Mouse (Mus musculus) thymus, adult 2 months (tissue): ENCODE results near the gene Fkbpl. TPM values are rescaled to one million over a fixed set of nuclear protein-coding genes. Genes with fewer than 3 reads are reported as not detected.

Source experiments
- DNase-seq: peaks from one replicate; pipeline ENCODE4 v3.0.0; 2021
- H3K27ac ChIP-seq: fragments of 200-500 bp; 2 replicates; pipeline ENCODE4 v1.5.1; 2012; ENCODE audit warnings: low read length, control low read depth; ENCODE audit not compliant: control insufficient read depth, insufficient read depth
- H3K27me3 ChIP-seq: fragments of 200-500 bp; 2 replicates; pipeline ENCODE4 v1.6.1; 2012; ENCODE audit warnings: mild to moderate bottlenecking, low read length, moderate library complexity, mixed read lengths; ENCODE audit not compliant: control insufficient read depth, insufficient read depth
- H3K36me3 ChIP-seq: fragments of 200-500 bp; 2 replicates; pipeline ENCODE4 v1.6.1; 2012; ENCODE audit warnings: mild to moderate bottlenecking, low read length, moderate library complexity; ENCODE audit not compliant: control insufficient read depth, insufficient read depth
- H3K4me1 ChIP-seq: fragments of 200-500 bp; replicated peaks from 2 replicates; pipeline ENCODE4 v1.6.1; 2012; ENCODE audit warnings: low read length; ENCODE audit not compliant: control insufficient read depth, insufficient read depth
- H3K4me3 ChIP-seq: fragments of 200-500 bp; 2 replicates; pipeline ENCODE4 v1.5.1; 2012; ENCODE audit warnings: mild to moderate bottlenecking, low read length, control low read depth, moderate library complexity; ENCODE audit not compliant: control insufficient read depth, insufficient read depth
- CTCF ChIP-seq: fragments of 200-500 bp; IDR thresholded peaks from 2 replicates; pipeline ENCODE4 v1.5.1; 2012; ENCODE audit warnings: mild to moderate bottlenecking, control low read depth, low read length, moderate library complexity, borderline replicate concordance; ENCODE audit not compliant: control insufficient read depth, poor library complexity, insufficient read depth; ENCODE audit errors: extremely low read depth
- POLR2A ChIP-seq: fragments of 200-500 bp; IDR thresholded peaks from 2 replicates; pipeline ENCODE4 v1.6.1; 2012; ENCODE audit warnings: mild to moderate bottlenecking, low read length, control low read depth, moderate library complexity; ENCODE audit not compliant: control insufficient read depth, poor library complexity, insufficient read depth; ENCODE audit errors: extremely low read depth
- WGBS: fragments of 180-500 bp; shearing (Covaris S2); methylation state at CpG from one replicate; pipeline ENCODE4 v1.1.7; 2018; 5-methylcytosine and 5-hydroxymethylcytosine counted together
- polyA plus RNA-seq: library from polyadenylated mRNA; depleted of rRNA; stranded (reverse); fragments of >200 nt; gene quantifications from 2 replicates; pipeline ENCODE4 v1.2.3, GENCODE M21; 2012

Gene Fkbpl
- polyA plus RNA-seq, 1 experiment = 3.4 TPM

GRCm38 (mm10) chr17:34613054-34613645, 31.4 kb upstream of the Fkbpl start:
- 89% methylated on average over 11 of the region's 11 CpGs for WGBS
- no peak overlapping the region for H3K4me3 ChIP-seq
- H3K36me3 ChIP-seq = peaks cover 31% of the 10 kb centered on the region
- H3K27ac ChIP-seq = no peak overlapping the region
- no peaks in the 10 kb centered on the region for H3K27me3 ChIP-seq
- no peak for TF ChIP-seq POLR2A
- DNase-seq = no peak
- H3K4me1 ChIP-seq = peaks cover 8% of the 10 kb centered on the region

GRCm38 (mm10) chr17:34613830-34614229, 30.7 kb upstream of the Fkbpl start:
- Histone ChIP-seq H3K27ac (no peak overlapping the region), H3K4me1 (0 out of 2 replicates have a peak, but pooled peaks cover under 1% of the 10 kb centered on the region), H3K4me3 (no peak overlapping the region), H3K27me3 (no peaks in the 10 kb centered on the region), H3K36me3 (peaks cover 31% of the 10 kb centered on the region)
- TF ChIP-seq POLR2A (no peak), CTCF (no peak)
- no peak for DNase-seq
- 93% methylated on average over 10 of the region's 10 CpGs for WGBS

GRCm38 (mm10) chr17:34615871-34616270, 28.7 kb upstream of the Fkbpl start, which contains the start of gene Egfl8:
Egfl8 (minus strand) TSS chr17:34615971.
- H3K36me3 ChIP-seq = peaks cover 34% of the 10 kb centered on the region
- H3K27me3 ChIP-seq = no peaks in the 10 kb centered on the region
- TF ChIP-seq CTCF (no peak), POLR2A (no peak)
- DNase-seq = no peak
- whole genome bisulfite sequencing = 92% methylated on average over 6 of the region's 6 CpGs
- H3K4me3 ChIP-seq = no peak within 1 kb of the TSS
- H3K27ac ChIP-seq = no peak within 1 kb of the TSS
- H3K4me1 ChIP-seq = no peaks in the 10 kb centered on the region

GRCm38 (mm10) chr17:34618999-34619398, 25.6 kb upstream of the Fkbpl start:
- Histone ChIP-seq H3K36me3 (peaks cover 34% of the 10 kb centered on the region), H3K4me1 (no peaks in the 10 kb centered on the region), H3K27me3 (no peaks in the 10 kb centered on the region), H3K27ac (no peak overlapping the region), H3K4me3 (no peak overlapping the region)
- DNase-seq = peak; percentile 86
- TF ChIP-seq CTCF (no peak), POLR2A (no peak)
- WGBS = 13% methylated on average over 6 of the region's 6 CpGs

GRCm38 (mm10) chr17:34621006-34621405, 23.6 kb upstream of the Fkbpl start:
- H3K36me3 ChIP-seq = peaks cover 33% of the 10 kb centered on the region
- TF ChIP-seq POLR2A (no peak), CTCF (no peak)
- H3K27ac ChIP-seq = no peak overlapping the region
- 95% methylated on average over 8 of the region's 8 CpGs for WGBS
- no peaks in the 10 kb centered on the region for H3K27me3 ChIP-seq
- no peak overlapping the region for H3K4me3 ChIP-seq
- no peak for DNase-seq
- H3K4me1 ChIP-seq = no peaks in the 10 kb centered on the region

GRCm38 (mm10) chr17:34623161-34623560, 21.4 kb upstream of the Fkbpl start:
- TF ChIP-seq POLR2A (no peak), CTCF (no peak)
- peaks cover 23% of the 10 kb centered on the region for H3K36me3 ChIP-seq
- no peak overlapping the region for H3K27ac ChIP-seq
- peaks cover 9% of the 10 kb centered on the region for H3K4me1 ChIP-seq
- no peak for DNase-seq
- 92% methylated on average over 9 of the region's 9 CpGs for WGBS
- no peak overlapping the region for H3K4me3 ChIP-seq
- no peaks in the 10 kb centered on the region for H3K27me3 ChIP-seq

GRCm38 (mm10) chr17:34624981-34625380, 19.6 kb upstream of the Fkbpl start:
- 98% methylated on average over 3 of the region's 3 CpGs for WGBS
- no peaks in the 10 kb centered on the region for H3K27me3 ChIP-seq
- no peak for DNase-seq
- H3K36me3 ChIP-seq = peaks cover 23% of the 10 kb centered on the region
- H3K27ac ChIP-seq = no peak overlapping the region
- peaks cover 19% of the 10 kb centered on the region for H3K4me1 ChIP-seq
- no peak for TF ChIP-seq POLR2A
- TF ChIP-seq CTCF = no peak
- H3K4me3 ChIP-seq = no peak overlapping the region
